Mouse (Mus musculus) ES-E14 (cell line): ENCODE data around the gene Fam133b. TPM values are rescaled to one million over a fixed set of nuclear protein-coding genes. Genes with fewer than 3 reads are reported as not detected.

Experiments used
- DNase-seq: peaks from one replicate; pipeline ENCODE4 v3.0.0-alpha.2; 2013; ENCODE audit warnings: low read depth, low spot score
- H3K27ac ChIP-seq: 2 replicates; pipeline ENCODE4 v1.5.1; 2012; ENCODE audit warnings: low read depth, mild to moderate bottlenecking, low read length, moderate library complexity, mixed read lengths; ENCODE audit not compliant: poor library complexity, insufficient read depth, severe bottlenecking
- H3K36me3 ChIP-seq: 2 replicates; pipeline ENCODE4 v1.6.1; 2012; ENCODE audit warnings: mild to moderate bottlenecking, low read length, moderate library complexity, mixed read lengths; ENCODE audit not compliant: control insufficient read depth, poor library complexity, insufficient read depth, severe bottlenecking
- H3K4me1 ChIP-seq, 2 experiments: fragments of 150-350 bp in 1 of 2; sonication (generic) in 1 of 2; 2 replicates each; pipeline ENCODE4 v1.6.1; 2012; ENCODE audit warnings: low read length in 2 of 2, mild to moderate bottlenecking in 1 of 2, mixed read lengths in 1 of 2; ENCODE audit not compliant: control insufficient read depth in 2 of 2, insufficient read depth in 2 of 2, poor library complexity in 1 of 2
- H3K4me3 ChIP-seq, 2 experiments: fragments of 150-350 bp in 1 of 2; sonication (generic) in 1 of 2; 2 replicates each; pipeline ENCODE4 v1.5.1; 2012; ENCODE audit warnings: low read length in 2 of 2, low read depth in 1 of 2, mild to moderate bottlenecking in 1 of 2, mixed read lengths in 1 of 2; ENCODE audit not compliant: insufficient read depth in 1 of 2, poor library complexity in 1 of 2, severe bottlenecking in 1 of 2
- H3K9ac ChIP-seq: 2 replicates; pipeline ENCODE4 v1.6.1; 2012; ENCODE audit warnings: low read depth, mild to moderate bottlenecking, low read length, mixed read lengths; ENCODE audit not compliant: poor library complexity, insufficient read depth, severe bottlenecking
- H3K9me3 ChIP-seq: fragments of 150-350 bp; sonication (generic); 2 replicates; pipeline ENCODE4 v1.6.1; 2012; ENCODE audit warnings: low read depth, mild to moderate bottlenecking, low read length; ENCODE audit not compliant: control insufficient read depth, insufficient read depth
- CHD2 ChIP-seq: IDR thresholded peaks from 2 replicates; pipeline ENCODE4 v1.6.1; 2014; ENCODE audit warnings: mild to moderate bottlenecking, low read depth, low read length, inconsistent platforms
- HCFC1 ChIP-seq: IDR thresholded peaks from 2 replicates; pipeline ENCODE4 v1.6.1; 2012; ENCODE audit warnings: low read length, inconsistent platforms, borderline replicate concordance; ENCODE audit not compliant: insufficient read depth
- MAFK ChIP-seq: IDR thresholded peaks from 2 replicates; pipeline ENCODE4 v1.6.1; 2014; ENCODE audit warnings: mild to moderate bottlenecking, low read depth, low read length, inconsistent platforms; ENCODE audit not compliant: insufficient read depth
- ZC3H11A ChIP-seq: IDR thresholded peaks from 2 replicates; pipeline ENCODE4 v1.6.1; 2012; ENCODE audit warnings: low read depth, mild to moderate bottlenecking, inconsistent platforms, low read length, borderline replicate concordance
- ZNF384 ChIP-seq: IDR thresholded peaks from 2 replicates; pipeline ENCODE4 v1.6.1; 2012; ENCODE audit warnings: low read depth, low read length, inconsistent platforms
- in situ Hi-C, 2 experiments: fragments of 600-800 bp; cut with MboI; formaldehyde crosslinking; loops; one replicate each; pipeline ENCODE4 v1.15.1; 2025; ENCODE audit warnings: low sequenced_read_pairs in 2 of 2, inconsistent platforms in 1 of 2; ENCODE audit not compliant: unreplicated experiment in 2 of 2
- total RNA-seq: library from RNA; depleted of rRNA; stranded (reverse); fragments of 300-350 nt; gene quantifications from 2 replicates; pipeline ENCODE4 v1.2.3, GENCODE M21; 2012

Gene Fam133b
- total RNA-seq, 1 experiment: 30.0 TPM

GRCm38 (mm10) chr5:3508480-3509381, 34.9 kb upstream of the Fam133b start:
- no peak overlapping the region for H3K27ac ChIP-seq
- H3K36me3 ChIP-seq: no peaks in the 10 kb centered on the region
- no peaks in the 10 kb centered on the region for H3K9me3 ChIP-seq
- peaks cover 0 to 2% of the 10 kb centered on the region in 2 experiments; a peak in 1 of 4 replicates for H3K4me1 ChIP-seq
- TF ChIP-seq MAFK: no peak
- no peak for TF ChIP-seq HCFC1
- TF ChIP-seq CHD2: no peak
- TF ChIP-seq ZC3H11A: no peak
- no peak for TF ChIP-seq ZNF384
- in situ Hi-C loops: no loop called here
- H3K9ac ChIP-seq: no peak overlapping the region
- DNase-seq: no peak
- no peak overlapping the region for H3K4me3 ChIP-seq

GRCm38 (mm10) chr5:3509503-3509902, 34.1 kb upstream of the Fam133b start:
- Histone ChIP-seq H3K36me3 (no peaks in the 10 kb centered on the region), H3K4me1 (peaks cover 0 to 2% of the 10 kb centered on the region in 2 experiments; a peak in 2 of 4 replicates), H3K9ac (no peak overlapping the region), H3K4me3 (no peak overlapping the region), H3K27ac (no peak overlapping the region), H3K9me3 (no peaks in the 10 kb centered on the region)
- in situ Hi-C loops: no loop called here
- no peak for DNase-seq
- TF ChIP-seq MAFK (no peak), HCFC1 (no peak), CHD2 (no peak), ZC3H11A (no peak), ZNF384 (no peak)

GRCm38 (mm10) chr5:3511097-3511795, 32.4 kb upstream of the Fam133b start:
- Histone ChIP-seq H3K27ac (no peak overlapping the region), H3K4me1 (peaks cover 0 to 3% of the 10 kb centered on the region in 2 experiments; a peak in 1 of 4 replicates), H3K9me3 (no peaks in the 10 kb centered on the region), H3K4me3 (no peak overlapping the region), H3K9ac (no peak overlapping the region), H3K36me3 (no peaks in the 10 kb centered on the region; the same call in 1 of the 2 replicates)
- TF ChIP-seq MAFK: no peak
- no peak for TF ChIP-seq CHD2
- in situ Hi-C loops: no loop called here
- DNase-seq: no peak

- Histone ChIP-seq H3K36me3 (peaks cover 1% of the 10 kb centered on the region; the same call in 1 of the 2 replicates), H3K27ac (no peak overlapping the region), H3K9me3 (no peaks in the 10 kb centered on the region), H3K9ac (no peak overlapping the region), H3K4me3 (no peak overlapping the region), H3K4me1 (peaks cover 0 to 3% of the 10 kb centered on the region in 2 experiments; a peak in 1 of 4 replicates)
- DNase-seq: no peak
- in situ Hi-C loops: no loop called here
- no peak for TF ChIP-seq ZNF384
- no peak for TF ChIP-seq ZC3H11A
- TF ChIP-seq MAFK: no peak
- TF ChIP-seq HCFC1: no peak
- TF ChIP-seq CHD2: no peak
These were observed 31.0 kb upstream of the Fam133b start for GRCm38 (mm10) chr5:3512584-3512983.
